Mouse (Mus musculus) forebrain, embryonic 12.5 days (tissue): Measurements from ENCODE around the gene Fam241a. TPM values are rescaled to one million over a fixed set of nuclear protein-coding genes. Genes with fewer than 3 reads are reported as not detected.

Experiments used
- ATAC-seq: fragments of 200-750 bp; cut with Nextera tagmentation; 2 replicates; pipeline ENCODE4 v1.8.0; 2017; ENCODE audit warnings: moderate TSS enrichment; ENCODE audit not compliant: low FRiP score
- H3K27ac ChIP-seq: fragments of 300-500 bp; sonication (generic); 2 replicates; pipeline ENCODE4 v1.5.1; 2016; ENCODE audit warnings: mild to moderate bottlenecking
- H3K27me3 ChIP-seq: fragments of 300-500 bp; sonication (generic); 2 replicates; pipeline ENCODE4 v1.6.1; 2016; ENCODE audit warnings: mild to moderate bottlenecking
- H3K36me3 ChIP-seq: fragments of 300-500 bp; sonication (generic); replicated peaks from 2 replicates; pipeline ENCODE4 v1.6.1; 2016; ENCODE audit warnings: mild to moderate bottlenecking
- H3K4me1 ChIP-seq: fragments of 300-500 bp; sonication (generic); 2 replicates; pipeline ENCODE4 v1.6.1; 2016
- H3K4me2 ChIP-seq: fragments of 300-500 bp; sonication (generic); 2 replicates; pipeline ENCODE4 v1.6.1; 2016; ENCODE audit warnings: mild to moderate bottlenecking, moderate library complexity
- H3K4me3 ChIP-seq: fragments of 300-500 bp; sonication (generic); replicated peaks from 2 replicates; pipeline ENCODE4 v1.5.1; 2016; ENCODE audit warnings: mild to moderate bottlenecking
- H3K9ac ChIP-seq: fragments of 300-500 bp; sonication (generic); 2 replicates; pipeline ENCODE4 v1.6.1; 2016; ENCODE audit warnings: mild to moderate bottlenecking
- H3K9me3 ChIP-seq: fragments of 300-500 bp; sonication (generic); 2 replicates; pipeline ENCODE4 v1.6.1; 2016
- WGBS: fragments of 180-500 bp; shearing (Covaris S2); methylation state at CpG from one replicate; pipeline ENCODE4 v1.1.7; 2016; 5-methylcytosine and 5-hydroxymethylcytosine counted together
- polyA plus RNA-seq: library from polyadenylated mRNA; unstranded; fragments of >200 nt; fragmentation: Nextera tagmentation; extraction: Ambion mirVana; gene quantifications from 2 replicates; pipeline ENCODE4 v1.2.1, GENCODE M21; 2016

Gene Fam241a
- polyA plus RNA-seq, 1 experiment from 2014 or later, result 8.5 TPM

DNA sequence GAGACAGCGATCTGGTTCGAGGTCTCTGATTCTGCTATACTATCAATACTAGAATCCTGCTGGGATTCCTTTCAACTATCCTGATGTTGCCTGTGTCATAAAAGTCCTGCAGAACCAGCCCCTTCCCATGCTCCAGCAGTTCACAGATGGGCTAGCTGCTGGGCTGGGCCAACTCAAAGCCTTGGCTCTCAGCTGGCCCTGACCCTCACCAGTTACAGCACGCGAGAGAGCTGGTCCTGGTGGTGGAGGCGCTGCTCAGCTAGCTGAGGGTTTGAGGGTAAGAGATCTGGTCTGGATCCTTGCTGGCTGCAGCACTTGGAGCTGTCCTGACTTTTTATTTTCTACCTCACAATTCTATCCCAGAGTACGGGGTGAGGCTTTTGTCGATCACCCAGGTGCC lies 69.6 kb downstream of the Fam241a start:
- Histone ChIP-seq H3K27me3 (no peaks in the 10 kb centered on the region), H3K4me1 (peaks cover 19% of the 10 kb centered on the region), H3K9ac (no peak overlapping the region), H3K4me2 (no peak overlapping the region), H3K4me3 (no peak overlapping the region), H3K27ac (no peak overlapping the region), H3K9me3 (no peaks in the 10 kb centered on the region), H3K36me3 (peaks cover 11% of the 10 kb centered on the region)
- no peak for ATAC-seq
- WGBS, result 79% methylated on average over 7 of the region's 7 CpGs

GRCm38 (mm10) chr3:127823886-127824863 lies 71.9 kb downstream of the Fam241a start:
- Histone ChIP-seq H3K9ac (no peak overlapping the region), H3K4me3 (no peak overlapping the region), H3K27ac (no peak overlapping the region), H3K4me2 (no peak overlapping the region), H3K36me3 (peaks cover 22% of the 10 kb centered on the region), H3K4me1 (peaks cover 19% of the 10 kb centered on the region), H3K27me3 (no peaks in the 10 kb centered on the region), H3K9me3 (no peaks in the 10 kb centered on the region)
- 78% methylated on average over 17 of the region's 17 CpGs for WGBS
- no peak for ATAC-seq

GRCm38 (mm10) chr3:127821209-127821608 lies 74.9 kb downstream of the Fam241a start:
- Histone ChIP-seq H3K36me3 (peaks cover 24% of the 10 kb centered on the region), H3K4me3 (no peak overlapping the region)
- ATAC-seq, result no peak

DNA sequence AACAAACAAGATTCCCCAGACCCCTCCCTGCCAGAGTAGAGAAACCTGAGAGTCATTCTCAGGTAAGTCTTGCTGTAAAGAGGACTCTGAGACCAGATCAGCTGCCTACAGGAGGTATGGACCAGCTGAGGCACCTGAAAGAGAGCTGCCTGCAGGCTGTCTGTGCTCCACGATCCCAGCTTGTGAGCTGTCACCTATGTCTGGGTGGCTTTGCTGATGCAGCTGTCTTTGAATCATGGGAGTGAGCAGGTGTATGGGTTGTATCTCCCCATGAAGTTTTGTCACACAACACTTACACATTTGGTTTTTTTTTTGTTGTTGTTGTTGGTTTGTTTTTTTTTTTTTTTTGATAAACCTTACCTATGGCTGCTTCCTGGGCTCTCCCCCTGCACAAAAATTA lies 75.7 kb downstream of the Fam241a start:
- Histone ChIP-seq H3K27ac (no peak overlapping the region), H3K9ac (no peak overlapping the region), H3K36me3 (peaks cover 24% of the 10 kb centered on the region), H3K27me3 (no peaks in the 10 kb centered on the region), H3K4me2 (no peak overlapping the region), H3K9me3 (no peaks in the 10 kb centered on the region), H3K4me3 (no peak overlapping the region), H3K4me1 (peaks cover 7% of the 10 kb centered on the region; the same call in 1 of the 2 replicates)
- ATAC-seq, result no peak
- WGBS, result 96% methylated on average over 1 of the region's 1 CpGs

More at GRCm38 (mm10) chr3:127821209-127821608, 74.9 kb downstream of the Fam241a start:
- Histone ChIP-seq H3K4me2 (no peak overlapping the region), H3K9ac (no peak overlapping the region), H3K9me3 (no peaks in the 10 kb centered on the region), H3K27me3 (no peaks in the 10 kb centered on the region), H3K27ac (no peak overlapping the region), H3K4me1 (peaks cover 7% of the 10 kb centered on the region)
- WGBS, result 86% methylated on average over 5 of the region's 5 CpGs

Other genes starting within 250 kb of the Fam241a start
- gene Alpk1, start 115.8 kb downstream of the Fam241a start, polyA plus RNA-seq, result 1.6 and 2.2 TPM in 2 replicates
- 3.8 and 4.2 TPM in 2 replicates for gene Tifa, start 106.5 kb downstream of the Fam241a start, polyA plus RNA-seq
- gene Ap1ar, start 58.8 kb downstream of the Fam241a start, polyA plus RNA-seq, result 74.2 and 80.9 TPM in 2 replicates